Comparison of ENCODE assay signal across 7 mouse cellular contexts in genomic region chr2:79865275-79865999, GRCm38 (mm10).
A peak's percentile ranks its signal among the peaks of the same experiment; 100 is the strongest.
DNase-seq lines count a peak whose midpoint lies in the region; ATAC-seq and TF ChIP-seq lines count a peak whose summit lies in the region.

No protein-coding gene starts in this region.

- DNase-seq in CD4-positive helper T cell, adult 2 months (ENCODE audit: low read depth, low spot score) = peak; percentile 37
- DNase-seq in G1E (ENCODE audit: low spot score) = peak; percentile 26
- DNase-seq in embryo, embryonic 10 days (ENCODE audit: low spot score) = peak; percentile 78
- peak; percentile 31 for DNase-seq in heart, postnatal 4 days
- DNase-seq in layer of hippocampus, adult 11-12 months (ENCODE audit: low spot score) = peak; percentile 50
- DNase-seq in lung, postnatal 14 days = peak; percentile 3

- H3K4me3 ChIP-seq in G1E (ENCODE audit: low read depth, low read length) = no peak overlapping the region
- no peak overlapping the region for H3K4me3 ChIP-seq in stomach, embryonic 14.5 days (ENCODE audit: low read depth, low read length)

- H3K27me3 ChIP-seq in G1E (ENCODE audit: insufficient read depth, low read length) = no peaks in the 10 kb centered on the region
- H3K27me3 ChIP-seq in stomach, embryonic 14.5 days (ENCODE audit: control insufficient read depth, insufficient read depth, low read length) = no peaks in the 10 kb centered on the region

- WGBS in stomach, embryonic 14.5 days = 40% methylated on average over 9 of the region's 9 CpGs

- H3K36me3 ChIP-seq in G1E (replicated peaks) = no peaks in the 10 kb centered on the region
- no peaks in the 10 kb centered on the region for H3K36me3 ChIP-seq in stomach, embryonic 14.5 days (ENCODE audit: control insufficient read depth, insufficient read depth, low read length)

- H3K9ac ChIP-seq in stomach, embryonic 14.5 days (replicated peaks; ENCODE audit: low read depth, low read length) = no peak overlapping the region

- no peaks in the 10 kb centered on the region for H3K9me3 ChIP-seq in G1E (replicated peaks)
- no peaks in the 10 kb centered on the region for H3K9me3 ChIP-seq in stomach, embryonic 14.5 days (ENCODE audit: control insufficient read depth, low read depth, low read length)

- peak; percentile 61; the same call in 1 of the 2 replicates for TF ChIP-seq CTCF in G1E (IDR thresholded peaks at IDR 0.05; ENCODE audit: low read depth, low read length)

- ATAC-seq in G1E (ENCODE audit: extremely low read depth, insufficient number of reproducible peaks, low FRiP score, poor library complexity, severe bottlenecking) = peak; percentile 8; the same call in 1 of the 2 replicates
- peak; percentile 33; the same call in 1 of the 2 replicates for ATAC-seq in stomach, embryonic 14.5 days (ENCODE audit: insufficient number of reproducible peaks, insufficient read depth, low FRiP score, low read depth)

- H3K4me2 ChIP-seq in stomach, embryonic 14.5 days (replicated peaks; ENCODE audit: low read depth, low read length) = no peak overlapping the region

- no peaks in the 10 kb centered on the region for H3K4me1 ChIP-seq in G1E (ENCODE audit: insufficient read depth, low read depth, low read length)
- no peaks in the 10 kb centered on the region for H3K4me1 ChIP-seq in stomach, embryonic 14.5 days (ENCODE audit: control insufficient read depth, insufficient read depth, low read length)

- no peak overlapping the region for H3K27ac ChIP-seq in stomach, embryonic 14.5 days (ENCODE audit: low read length)

Comparison
In these comparisons a context has a peak if more than half of its experiments do, and no peak if none do; other contexts are left out.
1. DNase-seq: peak in every context shown above with its lines; median percentile 78 in embryo, embryonic 10 days; 50 in layer of hippocampus, adult 11-12 months; 37 in CD4-positive helper T cell, adult 2 months; 31 in heart, postnatal 4 days; 26 in G1E; 3 in lung, postnatal 14 days.